Mouse (Mus musculus): ENCODE data around the gene Tfip11.

- no peak for TF ChIP-seq POLR2A (IDR thresholded peaks at IDR 0.05; ENCODE audit: control insufficient read depth, low read depth, low read length)
- no peak for TF ChIP-seq CTCF (IDR thresholded peaks at IDR 0.05; ENCODE audit: control insufficient read depth, insufficient read depth, insufficient replicate concordance, low read depth, low read length)
These were observed 44.2 kb downstream of the Tfip11 start for GRCm38 (mm10) chr5:112370236-112370813.
